Mouse (Mus musculus) limb, embryonic 13.5 days (tissue): Measurements from ENCODE around the gene Morn1. TPM values are rescaled to one million over a fixed set of nuclear protein-coding genes. Genes with fewer than 3 reads are reported as not detected.
A peak's percentile ranks its signal among the peaks of the same experiment; 100 is the strongest.

Experiments used
- ATAC-seq: fragments of 200-750 bp; cut with Nextera tagmentation; 2 replicates; pipeline ENCODE4 v1.8.0; 2017; ENCODE audit warnings: low read depth, moderate number of reproducible peaks, moderate TSS enrichment; ENCODE audit not compliant: low FRiP score
- H3K27ac ChIP-seq: fragments of 300-500 bp; sonication (generic); 2 replicates; pipeline ENCODE4 v1.5.1; 2015; ENCODE audit warnings: inconsistent platforms, mild to moderate bottlenecking, moderate library complexity
- H3K27me3 ChIP-seq: fragments of 300-500 bp; sonication (generic); 2 replicates; pipeline ENCODE4 v1.6.1; 2015; ENCODE audit warnings: mild to moderate bottlenecking, inconsistent platforms
- H3K36me3 ChIP-seq: fragments of 300-500 bp; sonication (generic); 2 replicates; pipeline ENCODE4 v1.6.1; 2015; ENCODE audit warnings: inconsistent platforms, mild to moderate bottlenecking, moderate library complexity
- H3K4me1 ChIP-seq: fragments of 300-500 bp; sonication (generic); 2 replicates; pipeline ENCODE4 v1.6.1; 2015; ENCODE audit warnings: inconsistent platforms
- H3K4me2 ChIP-seq: fragments of 300-500 bp; sonication (generic); replicated peaks from 2 replicates; pipeline ENCODE4 v1.6.1; 2015; ENCODE audit warnings: inconsistent platforms, mild to moderate bottlenecking, moderate library complexity
- H3K4me3 ChIP-seq: fragments of 300-500 bp; sonication (generic); 2 replicates; pipeline ENCODE4 v1.5.1; 2015; ENCODE audit warnings: moderate library complexity, mild to moderate bottlenecking, inconsistent platforms
- H3K9ac ChIP-seq: fragments of 300-500 bp; sonication (generic); 2 replicates; pipeline ENCODE4 v1.6.1; 2015; ENCODE audit warnings: mild to moderate bottlenecking, inconsistent platforms
- H3K9me3 ChIP-seq: fragments of 300-500 bp; sonication (generic); 2 replicates; pipeline ENCODE4 v1.6.1; 2016; ENCODE audit warnings: inconsistent platforms
- WGBS: fragments of 180-500 bp; shearing (Covaris S2); methylation state at CpG from one replicate; pipeline ENCODE4 v1.1.7; 2015; 5-methylcytosine and 5-hydroxymethylcytosine counted together
- polyA plus RNA-seq: library from polyadenylated mRNA; unstranded; fragments of >200 nt; fragmentation: Nextera tagmentation; extraction: Ambion mirVana; gene quantifications from 2 replicates; pipeline ENCODE4 v1.2.1, GENCODE M21; 2015

Gene Morn1
- polyA plus RNA-seq, 1 experiment from 2014 or later, result 4.9 TPM

DNA sequence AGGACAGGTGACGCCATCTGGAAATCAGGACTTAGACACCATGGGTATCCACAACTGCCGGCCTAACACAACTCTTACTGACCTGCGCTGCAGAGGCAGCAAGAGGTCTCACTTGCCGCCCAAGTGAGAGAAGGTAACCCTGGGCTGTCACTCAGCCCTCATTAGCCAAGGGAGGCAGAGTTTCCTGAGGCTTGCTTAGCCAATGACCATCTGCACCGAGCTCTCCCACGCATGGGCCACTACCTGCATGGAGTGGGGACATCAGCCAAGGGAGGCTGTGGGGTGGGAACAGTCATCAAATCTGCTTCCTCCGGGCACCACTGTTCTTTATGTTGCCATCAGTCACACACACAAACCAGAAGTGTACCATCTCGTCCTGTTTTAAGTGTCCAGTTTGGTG lies 9.6 kb downstream of the Morn1 start:
- Histone ChIP-seq H3K27me3 (no peaks in the 10 kb centered on the region), H3K4me1 (peaks cover 29% of the 10 kb centered on the region), H3K27ac (peak overlapping the region; percentile 39; the same call in 1 of the 2 replicates), H3K9me3 (no peaks in the 10 kb centered on the region), H3K4me3 (no peak overlapping the region), H3K4me2 (no peak overlapping the region), H3K9ac (0 out of 2 replicates have a peak overlapping the region, but pooled peaks have one; percentile 31), H3K36me3 (peaks cover 11% of the 10 kb centered on the region; the same call in 1 of the 2 replicates)
- WGBS, result 81% methylated on average over 8 of the region's 8 CpGs
- no peak for ATAC-seq

GRCm38 (mm10) chr4:155097452-155097851 lies 11.1 kb downstream of the Morn1 start:
- ATAC-seq, result no peak
- 0 out of 2 replicates have a peak, but pooled peaks cover 5% of the 10 kb centered on the region for H3K36me3 ChIP-seq
- no peak overlapping the region for H3K27ac ChIP-seq
- no peak overlapping the region for H3K4me2 ChIP-seq
- peaks cover 33% of the 10 kb centered on the region for H3K4me1 ChIP-seq
- WGBS, result 77% methylated on average over 6 of the region's 6 CpGs
- H3K27me3 ChIP-seq, result no peaks in the 10 kb centered on the region
- no peak overlapping the region for H3K9ac ChIP-seq
- H3K4me3 ChIP-seq, result no peak overlapping the region
- no peaks in the 10 kb centered on the region for H3K9me3 ChIP-seq

DNA sequence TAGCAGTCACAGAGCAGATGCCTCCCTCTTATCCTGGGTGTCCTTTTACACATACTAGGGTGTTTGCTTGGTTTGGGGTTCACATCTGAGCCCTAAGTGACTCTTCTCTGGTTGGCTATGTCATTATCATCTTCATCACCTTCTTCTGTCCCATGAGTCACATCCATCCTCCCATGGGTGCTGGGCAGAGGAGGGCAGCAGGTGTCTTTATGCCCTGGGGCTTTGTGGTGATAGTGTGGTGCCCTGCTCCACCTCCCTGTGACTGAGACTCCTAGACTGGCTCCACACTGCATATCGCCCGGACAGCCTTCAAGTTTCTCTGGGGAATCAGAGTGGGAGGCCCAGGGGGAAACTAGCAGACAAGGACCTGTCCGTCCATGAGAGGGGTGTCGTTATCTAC lies 12.2 kb downstream of the Morn1 start:
- H3K4me2 ChIP-seq, result no peak overlapping the region
- 81% methylated on average over 4 of the region's 4 CpGs for WGBS

DNA sequence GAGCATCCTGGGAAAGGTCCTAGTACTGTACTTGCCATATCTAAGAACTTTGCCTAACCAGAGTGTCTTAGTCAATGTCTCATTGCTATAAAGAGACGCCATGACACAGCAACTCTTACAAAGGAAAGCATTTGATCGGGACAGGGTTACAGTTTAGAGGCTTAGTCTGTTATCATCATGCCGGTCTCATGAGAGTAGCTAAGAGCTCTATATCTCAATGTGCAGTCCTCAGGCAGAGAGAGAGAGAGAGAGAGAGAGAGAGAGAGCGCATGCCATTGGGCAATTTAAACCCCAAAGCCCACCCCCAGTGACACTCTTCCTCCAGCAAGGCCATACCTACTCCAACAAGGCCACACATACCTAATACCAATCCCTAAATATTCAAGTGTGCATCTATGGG lies 21.5 kb downstream of the Morn1 start:
- ATAC-seq, result no peak
- 95% methylated on average over 4 of the region's 4 CpGs for WGBS
- no peak overlapping the region for H3K9ac ChIP-seq
- H3K4me1 ChIP-seq, result peaks cover 29% of the 10 kb centered on the region
- no peak overlapping the region for H3K27ac ChIP-seq
- H3K27me3 ChIP-seq, result no peaks in the 10 kb centered on the region
- H3K9me3 ChIP-seq, result no peaks in the 10 kb centered on the region
- no peak overlapping the region for H3K4me2 ChIP-seq
- H3K4me3 ChIP-seq, result no peak overlapping the region
- no peaks in the 10 kb centered on the region for H3K36me3 ChIP-seq

More for the DNA sequence above, 12.2 kb downstream of the Morn1 start:
- 0 out of 2 replicates have a peak, but pooled peaks cover 3% of the 10 kb centered on the region for H3K36me3 ChIP-seq
- H3K4me3 ChIP-seq, result no peak overlapping the region
- no peaks in the 10 kb centered on the region for H3K27me3 ChIP-seq
- no peak for ATAC-seq
- H3K27ac ChIP-seq, result no peak overlapping the region
- peaks cover 33% of the 10 kb centered on the region for H3K4me1 ChIP-seq
- H3K9me3 ChIP-seq, result no peaks in the 10 kb centered on the region
- no peak overlapping the region for H3K9ac ChIP-seq

GRCm38 (mm10) chr4:155109471-155109870 lies 23.1 kb downstream of the Morn1 start:
- Histone ChIP-seq H3K27me3 (no peaks in the 10 kb centered on the region), H3K4me2 (peak overlapping the region; percentile 32), H3K9me3 (no peaks in the 10 kb centered on the region), H3K4me1 (peaks cover 40% of the 10 kb centered on the region), H3K4me3 (no peak overlapping the region), H3K9ac (peak overlapping the region; percentile 51), H3K36me3 (no peaks in the 10 kb centered on the region), H3K27ac (peak overlapping the region; percentile 74)
- WGBS, result 28% methylated on average over 5 of the region's 5 CpGs
- no peak; the same call in 1 of the 2 replicates for ATAC-seq

DNA sequence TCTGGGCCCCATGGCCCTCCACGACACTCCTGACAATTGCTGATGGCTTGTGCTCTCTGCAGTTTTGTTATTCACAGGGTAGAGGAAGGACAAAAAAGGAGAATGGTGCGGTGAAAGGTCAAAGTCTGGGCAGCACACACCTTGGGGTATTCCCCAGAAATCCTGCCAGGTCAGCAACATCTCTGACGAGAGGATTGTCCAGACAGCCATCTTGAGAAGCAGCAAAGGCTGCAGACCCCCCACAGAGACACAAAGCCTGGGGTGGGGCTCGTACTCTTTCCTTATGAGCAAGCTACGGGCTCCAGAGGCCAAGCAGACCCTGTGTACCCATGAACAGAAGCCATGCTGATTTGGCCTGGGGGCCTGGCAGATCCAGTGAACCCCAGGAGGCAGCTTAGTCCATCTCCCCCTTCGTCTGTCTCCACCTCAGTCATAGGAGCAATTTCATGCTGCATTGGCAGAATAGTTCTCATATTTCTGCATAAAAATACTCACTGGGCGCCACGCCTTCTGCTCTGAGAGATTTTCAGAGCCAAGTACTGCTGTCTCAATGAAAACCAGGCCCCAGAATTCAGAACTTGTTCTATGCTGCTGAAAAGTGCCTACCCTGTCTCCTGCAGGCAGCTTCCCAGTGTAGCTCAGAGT lies 27.5 kb downstream of the Morn1 start:
- ATAC-seq, result peak; percentile 48
- peak overlapping the region; percentile 31 for H3K4me2 ChIP-seq
- H3K4me1 ChIP-seq, result peaks cover 55% of the 10 kb centered on the region

GRCm38 (mm10) chr4:155116607-155117006 lies 30.2 kb downstream of the Morn1 start:
- Histone ChIP-seq H3K9ac (no peak overlapping the region), H3K4me2 (no peak overlapping the region), H3K27me3 (no peaks in the 10 kb centered on the region), H3K4me3 (no peak overlapping the region), H3K27ac (no peak overlapping the region), H3K4me1 (peaks cover 50% of the 10 kb centered on the region), H3K36me3 (peaks cover 11% of the 10 kb centered on the region; the same call in 1 of the 2 replicates), H3K9me3 (peaks cover 20% of the 10 kb centered on the region)
- ATAC-seq, result no peak
- 88% methylated on average over 4 of the region's 4 CpGs for WGBS

More for the DNA sequence above, 27.5 kb downstream of the Morn1 start:
- peak overlapping the region; percentile 82 for H3K27ac ChIP-seq
- peaks cover 11% of the 10 kb centered on the region; the same call in 1 of the 2 replicates for H3K36me3 ChIP-seq
- H3K4me3 ChIP-seq, result no peak overlapping the region
- 44% methylated on average over 8 of the region's 8 CpGs for WGBS
- no peaks in the 10 kb centered on the region for H3K27me3 ChIP-seq
- peaks cover 20% of the 10 kb centered on the region for H3K9me3 ChIP-seq
- peak overlapping the region; percentile 39; the same call in 1 of the 2 replicates for H3K9ac ChIP-seq

DNA sequence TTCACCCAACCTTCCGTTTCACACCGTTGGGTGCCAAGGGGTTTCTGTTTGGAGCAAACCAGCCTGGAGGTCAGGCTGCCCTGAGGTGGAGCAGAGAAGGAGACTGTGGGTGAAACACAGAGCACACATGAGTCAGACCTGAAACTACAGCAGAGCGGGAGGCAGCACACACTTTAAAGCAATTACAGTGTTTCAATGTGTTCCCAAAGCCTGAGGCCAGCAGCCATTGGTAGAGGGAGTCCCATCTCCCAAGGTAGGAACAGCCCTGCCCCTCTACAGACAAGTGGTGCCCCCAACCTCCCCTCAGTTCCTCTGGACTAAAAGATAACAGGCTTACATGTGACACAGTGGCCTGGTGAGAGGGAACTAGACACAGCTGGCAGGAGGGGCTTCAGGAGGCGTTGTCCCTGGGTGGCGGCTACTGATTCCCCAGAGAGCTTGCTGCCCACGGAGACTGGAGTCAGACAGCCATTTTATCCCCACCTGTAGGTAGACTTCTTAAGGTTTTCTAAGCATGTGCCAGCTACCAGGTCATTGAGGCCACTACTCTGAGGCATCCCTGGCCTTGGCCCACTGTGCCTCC lies 31.1 kb downstream of the Morn1 start:
- Histone ChIP-seq H3K4me1 (peaks cover 59% of the 10 kb centered on the region), H3K9ac (no peak overlapping the region), H3K36me3 (peaks cover 11% of the 10 kb centered on the region; the same call in 1 of the 2 replicates), H3K4me2 (no peak overlapping the region), H3K9me3 (peaks cover 20% of the 10 kb centered on the region), H3K4me3 (no peak overlapping the region), H3K27ac (no peak overlapping the region), H3K27me3 (no peaks in the 10 kb centered on the region)
- WGBS, result 79% methylated on average over 6 of the region's 6 CpGs
- no peak for ATAC-seq

GRCm38 (mm10) chr4:155118278-155118677 lies 31.9 kb downstream of the Morn1 start:
- no peak overlapping the region for H3K27ac ChIP-seq
- peaks cover 66% of the 10 kb centered on the region for H3K4me1 ChIP-seq
- peaks cover 11% of the 10 kb centered on the region; the same call in 1 of the 2 replicates for H3K36me3 ChIP-seq
- no peak overlapping the region for H3K4me3 ChIP-seq
- H3K4me2 ChIP-seq, result no peak overlapping the region
- no peak overlapping the region for H3K9ac ChIP-seq
- 96% methylated on average over 10 of the region's 10 CpGs for WGBS
- peaks cover 20% of the 10 kb centered on the region for H3K9me3 ChIP-seq
- ATAC-seq, result no peak
- no peaks in the 10 kb centered on the region for H3K27me3 ChIP-seq

DNA sequence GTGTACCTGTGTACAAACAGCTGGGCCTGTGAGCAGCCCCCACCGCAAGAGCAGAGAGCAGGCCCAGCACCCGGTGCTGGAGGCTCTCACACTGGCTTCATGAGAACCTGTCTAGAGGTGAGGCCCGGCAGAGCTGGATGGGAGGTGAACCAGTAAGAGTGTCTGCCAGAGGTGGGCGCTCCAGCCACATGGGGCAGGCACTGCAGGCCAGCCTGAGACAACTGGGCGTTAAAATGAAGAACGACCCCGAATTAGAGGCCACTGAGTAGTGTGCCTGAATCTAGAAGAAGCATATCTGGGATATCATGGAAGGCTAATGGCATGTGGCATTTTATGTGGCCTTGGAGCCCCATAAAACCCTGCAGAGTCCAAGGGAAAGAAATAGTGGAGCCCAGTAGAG lies 33.7 kb downstream of the Morn1 start:
- H3K27me3 ChIP-seq, result no peaks in the 10 kb centered on the region
- no peak for ATAC-seq
- H3K9ac ChIP-seq, result no peak overlapping the region
- WGBS, result 68% methylated on average over 7 of the region's 7 CpGs
- peak overlapping the region; percentile 96; the same call in 1 of the 2 replicates for H3K27ac ChIP-seq
- peaks cover 20% of the 10 kb centered on the region for H3K9me3 ChIP-seq
- H3K4me3 ChIP-seq, result no peak overlapping the region
- peaks cover 67% of the 10 kb centered on the region for H3K4me1 ChIP-seq
- H3K4me2 ChIP-seq, result no peak overlapping the region
- peaks cover 11% of the 10 kb centered on the region; the same call in 1 of the 2 replicates for H3K36me3 ChIP-seq

GRCm38 (mm10) chr4:155120583-155120982 lies 34.2 kb downstream of the Morn1 start:
- peaks cover 11% of the 10 kb centered on the region; the same call in 1 of the 2 replicates for H3K36me3 ChIP-seq
- H3K4me2 ChIP-seq, result no peak overlapping the region
- H3K9me3 ChIP-seq, result peaks cover 20% of the 10 kb centered on the region
- H3K27ac ChIP-seq, result peak overlapping the region; percentile 96
- no peak for ATAC-seq
- 52% methylated on average over 5 of the region's 5 CpGs for WGBS
- H3K4me1 ChIP-seq, result peaks cover 69% of the 10 kb centered on the region
- no peaks in the 10 kb centered on the region for H3K27me3 ChIP-seq
- no peak overlapping the region for H3K4me3 ChIP-seq
- no peak overlapping the region for H3K9ac ChIP-seq

DNA sequence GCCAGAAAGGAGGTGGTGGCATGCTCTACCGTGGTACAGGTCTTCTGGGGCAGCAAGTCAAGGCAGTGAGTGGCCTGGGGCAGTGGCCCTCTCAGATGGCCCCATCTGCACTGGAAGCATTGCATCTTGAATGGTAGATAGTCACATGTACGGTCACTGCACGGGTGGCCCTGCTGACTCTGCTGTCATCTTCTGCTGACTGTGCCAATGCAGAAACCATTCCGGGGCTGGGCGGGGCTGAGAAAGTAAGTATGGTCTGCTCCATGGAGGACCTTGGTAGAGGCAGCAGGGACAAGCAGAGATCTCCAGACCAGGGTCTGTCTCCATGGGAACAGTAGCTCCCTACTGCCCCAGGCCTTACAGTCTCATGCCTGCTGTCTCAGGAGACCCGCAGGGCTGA lies 34.8 kb downstream of the Morn1 start:
- Histone ChIP-seq H3K27ac (peak overlapping the region; percentile 96), H3K27me3 (no peaks in the 10 kb centered on the region), H3K36me3 (peaks cover 11% of the 10 kb centered on the region; the same call in 1 of the 2 replicates), H3K9ac (no peak overlapping the region), H3K4me1 (peaks cover 71% of the 10 kb centered on the region), H3K4me2 (no peak overlapping the region), H3K9me3 (peaks cover 20% of the 10 kb centered on the region), H3K4me3 (no peak overlapping the region)
- 87% methylated on average over 6 of the region's 6 CpGs for WGBS
- ATAC-seq, result no peak
